Mouse (Mus musculus) C2C12 (cell line): ENCODE measurements around the gene Txndc15. TPM values are rescaled to one million over a fixed set of nuclear protein-coding genes. Genes with fewer than 3 reads are reported as not detected.

Source experiments
- H3K27me3 ChIP-seq: one replicate; pipeline ENCODE4 v1.6.1; 2011; ENCODE audit not compliant: control insufficient read depth, insufficient read depth, insufficient read length
- H3K36me3 ChIP-seq: one replicate; pipeline ENCODE4 v1.6.1; 2011; ENCODE audit not compliant: control insufficient read depth, insufficient read depth
- H3K4me3 ChIP-seq: one replicate; pipeline ENCODE4 v1.5.1; 2011; ENCODE audit warnings: mild to moderate bottlenecking, control low read depth; ENCODE audit not compliant: poor library complexity, insufficient read depth, severe bottlenecking
- H3K79me2 ChIP-seq: one replicate; pipeline ENCODE4 v1.6.1; 2011; ENCODE audit not compliant: control insufficient read depth, insufficient read depth
- H3K79me3 ChIP-seq: one replicate; pipeline ENCODE4 v1.6.1; 2011; ENCODE audit warnings: low read depth, control low read depth
- H3ac ChIP-seq: one replicate; pipeline ENCODE3; 2011; ENCODE audit warnings: low read depth; ENCODE audit not compliant: control insufficient read depth, insufficient read length
- CEBPB ChIP-seq: IDR thresholded peaks from one replicate; pipeline ENCODE4 v1.6.1; 2011; ENCODE audit warnings: low read depth, mild to moderate bottlenecking, control low read depth, moderate library complexity
- CTCF ChIP-seq: IDR thresholded peaks from one replicate; pipeline ENCODE4 v1.5.1; 2011; ENCODE audit not compliant: control insufficient read depth, insufficient read depth, insufficient read length
- FOSL1 ChIP-seq: IDR thresholded peaks from one replicate; pipeline ENCODE4 v1.8.0; 2011; ENCODE audit warnings: mild to moderate bottlenecking, low read length; ENCODE audit not compliant: poor library complexity, insufficient read depth, severe bottlenecking
- MAX ChIP-seq: IDR thresholded peaks from one replicate; pipeline ENCODE4 v1.6.1; 2011; ENCODE audit warnings: mild to moderate bottlenecking, control low read depth
- MYOD1 ChIP-seq: IDR thresholded peaks from one replicate; pipeline ENCODE4 v1.6.1; 2011; ENCODE audit warnings: low read depth; ENCODE audit not compliant: control insufficient read depth, insufficient read length
- MYOG ChIP-seq: IDR thresholded peaks from one replicate; pipeline ENCODE4 v1.6.1; 2011; ENCODE audit not compliant: control insufficient read depth, insufficient read length; ENCODE audit errors: extremely low read depth
- USF1 ChIP-seq: IDR thresholded peaks from one replicate; pipeline ENCODE4 v1.6.1; 2011; ENCODE audit warnings: low read depth, mild to moderate bottlenecking, control low read depth, moderate library complexity
- polyA plus RNA-seq: library from polyadenylated mRNA; unstranded; fragments of >200 nt; fragmentation: generic; extraction: Trizol; gene quantifications from one replicate; pipeline ENCODE4 v1.2.1, GENCODE M21; 2012; ENCODE audit warnings: missing spikeins

Txndc15 gene
- polyA plus RNA-seq, 1 experiment: 34.8 TPM

- no peaks in the 10 kb centered on the region for H3K79me2 ChIP-seq
- H3K27me3 ChIP-seq: no peaks in the 10 kb centered on the region
- peak overlapping the region; percentile 83 for H3ac ChIP-seq
- H3K36me3 ChIP-seq: peaks cover 3% of the 10 kb centered on the region
- no peaks in the 10 kb centered on the region for H3K79me3 ChIP-seq
- H3K4me3 ChIP-seq: peak overlapping the region; percentile 55
- TF ChIP-seq MYOG (no peak), FOSL1 (no peak), MAX (no peak), CTCF (no peak), MYOD1 (no peak), CEBPB (no peak), USF1 (no peak)
Measured at GRCm38 (mm10) chr13:55726598-55727119, 12.2 kb downstream of the Txndc15 start.

- Histone ChIP-seq H3K79me3 (no peaks in the 10 kb centered on the region), H3K79me2 (no peaks in the 10 kb centered on the region), H3K36me3 (no peaks in the 10 kb centered on the region), H3K27me3 (no peaks in the 10 kb centered on the region), H3ac (peak within 1 kb of the TSS; percentile 83), H3K4me3 (peak within 1 kb of the TSS; percentile 55)
- TF ChIP-seq MYOG (no peak), MAX (peak; percentile 89)
Measured at GRCm38 (mm10) chr13:55727120-55727838, 12.8 kb downstream of the Txndc15 start, which contains the start of gene Pcbd2. Pcbd2 (plus strand) TSS chr13:55727368.

GRCm38 (mm10) chr13:55727839-55728238 is 13.4 kb downstream of the Txndc15 start:
- no peaks in the 10 kb centered on the region for H3K79me3 ChIP-seq
- H3K4me3 ChIP-seq: peak overlapping the region; percentile 55
- no peaks in the 10 kb centered on the region for H3K79me2 ChIP-seq
- no peak for TF ChIP-seq USF1
- no peak for TF ChIP-seq CTCF
- no peak for TF ChIP-seq CEBPB
- TF ChIP-seq MAX: no peak
- no peak for TF ChIP-seq MYOD1
- TF ChIP-seq FOSL1: no peak
- TF ChIP-seq MYOG: no peak
- H3ac ChIP-seq: peak overlapping the region; percentile 83
- H3K36me3 ChIP-seq: no peaks in the 10 kb centered on the region
- no peaks in the 10 kb centered on the region for H3K27me3 ChIP-seq

GRCm38 (mm10) chr13:55730716-55731115 is 16.3 kb downstream of the Txndc15 start:
- no peaks in the 10 kb centered on the region for H3K79me3 ChIP-seq
- H3ac ChIP-seq: no peak overlapping the region
- no peaks in the 10 kb centered on the region for H3K27me3 ChIP-seq
- no peak for TF ChIP-seq FOSL1
- TF ChIP-seq MYOG: no peak
- no peak for TF ChIP-seq MYOD1
- TF ChIP-seq CEBPB: no peak
- no peak for TF ChIP-seq MAX
- TF ChIP-seq USF1: no peak
- TF ChIP-seq CTCF: no peak
- H3K36me3 ChIP-seq: no peaks in the 10 kb centered on the region
- H3K4me3 ChIP-seq: no peak overlapping the region
- no peaks in the 10 kb centered on the region for H3K79me2 ChIP-seq

- Histone ChIP-seq H3K4me3 (no peak overlapping the region), H3K79me3 (no peaks in the 10 kb centered on the region), H3K27me3 (no peaks in the 10 kb centered on the region), H3ac (no peak overlapping the region), H3K36me3 (no peaks in the 10 kb centered on the region), H3K79me2 (no peaks in the 10 kb centered on the region)
- no peak for TF ChIP-seq CEBPB
- no peak for TF ChIP-seq USF1
- no peak for TF ChIP-seq MYOD1
- TF ChIP-seq CTCF: no peak
- no peak for TF ChIP-seq FOSL1
- no peak for TF ChIP-seq MAX
- TF ChIP-seq MYOG: no peak
Measured at GRCm38 (mm10) chr13:55732121-55732520, 17.7 kb downstream of the Txndc15 start.
